ENCODE assay signal across 18 mouse cellular contexts in genomic region chr10:12129486-12129885, GRCm38 (mm10).
DNase-seq lines count a peak whose midpoint lies in the region; ATAC-seq and TF ChIP-seq lines count a peak whose summit lies in the region.
"Had no signal": no experiment of that assay in that cellular context is flagged by ENCODE, and none has a peak within 500 bp of the region (broad histone marks: within the 10 kb centered on the region; RNA-seq: fewer than 3 reads in every experiment).

No protein-coding gene starts in this region.

- DNase-seq in frontal cortex, postnatal 14 days (ENCODE audit: low spot score in 2 of 2), result no peak
- peak; percentile 18 for DNase-seq in brain, embryonic 14.5 days (ENCODE audit: low read depth)
- DNase-seq in cerebellum, adult 9-10 months, result peak; percentile 43
- peak; percentile 14 to 51 for DNase-seq in cerebellum, postnatal 36 days
- DNase-seq in adrenal gland, postnatal 36 days, result no peak
- DNase-seq in ovary, postnatal 10 days (ENCODE audit: low spot score), result no peak
- DNase-seq: adrenal gland, postnatal 25 days; B cell, adult 2 months; gastrocnemius, postnatal 25 days; heart, adult 11 months; kidney, adult 8-10 months; kidney, postnatal 4 days; lung, embryonic 14.5 days; lung, postnatal 14 days; right cerebral cortex, postnatal 14 days had no signal

- peak; percentile 80 for ATAC-seq in frontal cortex, adult (ENCODE audit: low TSS enrichment)
- ATAC-seq: intestine, embryonic 16.5 days; midbrain, embryonic 15.5 days had no signal

- no peak for TF ChIP-seq CTCF in brain, embryonic 14.5 days (IDR thresholded peaks at IDR 0.05; ENCODE audit: borderline replicate concordance, extremely low read depth, insufficient read depth, insufficient read length)

- TF ChIP-seq POLR2A in brain, embryonic 14.5 days (IDR thresholded peaks at IDR 0.05; ENCODE audit: borderline replicate concordance, extremely low read depth, insufficient read depth, insufficient read length, poor library complexity, severe bottlenecking), result no peak

Comparison
In these comparisons a context has a peak if more than half of its experiments do, and no peak if none do; other contexts are left out.
1. DNase-seq: peak in brain, embryonic 14.5 days (single experiment), cerebellum, adult 9-10 months (single experiment) and cerebellum, postnatal 36 days (2 of 2); none in frontal cortex, postnatal 14 days (0 of 2), adrenal gland, postnatal 36 days (0 of 2) and ovary, postnatal 10 days (single experiment).